Mouse (Mus musculus) heart, embryonic 12.5 days (tissue): Measurements from ENCODE around the gene Evi5. TPM values are rescaled to one million over a fixed set of nuclear protein-coding genes. Genes with fewer than 3 reads are reported as not detected.

Experiments
- ATAC-seq: fragments of 200-750 bp; cut with Nextera tagmentation; 2 replicates; pipeline ENCODE4 v1.8.0; 2017; ENCODE audit warnings: moderate TSS enrichment, moderate library complexity; ENCODE audit not compliant: insufficient number of reproducible peaks, low FRiP score
- H3K27ac ChIP-seq: fragments of 300-500 bp; sonication (generic); 2 replicates; pipeline ENCODE4 v1.5.1; 2016; ENCODE audit warnings: mild to moderate bottlenecking, moderate library complexity; ENCODE audit not compliant: poor library complexity, severe bottlenecking
- H3K27me3 ChIP-seq: fragments of 300-500 bp; sonication (generic); replicated peaks from 2 replicates; pipeline ENCODE4 v1.6.1; 2016; ENCODE audit warnings: mild to moderate bottlenecking, moderate library complexity
- H3K36me3 ChIP-seq: fragments of 300-500 bp; sonication (generic); 2 replicates; pipeline ENCODE4 v1.6.1; 2016; ENCODE audit warnings: mild to moderate bottlenecking, moderate library complexity
- H3K4me1 ChIP-seq: fragments of 300-500 bp; sonication (generic); replicated peaks from 2 replicates; pipeline ENCODE4 v1.6.1; 2016; ENCODE audit warnings: mild to moderate bottlenecking
- H3K4me2 ChIP-seq: fragments of 300-500 bp; sonication (generic); 2 replicates; pipeline ENCODE4 v1.6.1; 2016; ENCODE audit warnings: mild to moderate bottlenecking, moderate library complexity
- H3K4me3 ChIP-seq: fragments of 300-500 bp; sonication (generic); 2 replicates; pipeline ENCODE4 v1.5.1; 2016; ENCODE audit warnings: mild to moderate bottlenecking
- H3K9ac ChIP-seq: fragments of 300-500 bp; sonication (generic); 2 replicates; pipeline ENCODE4 v1.6.1; 2016; ENCODE audit warnings: mild to moderate bottlenecking, moderate library complexity
- H3K9me3 ChIP-seq: fragments of 300-500 bp; sonication (generic); replicated peaks from 2 replicates; pipeline ENCODE4 v1.6.1; 2016; ENCODE audit warnings: mild to moderate bottlenecking, moderate library complexity
- WGBS: fragments of 180-500 bp; shearing (Covaris S2); methylation state at CpG from one replicate; pipeline ENCODE4 v1.1.7; 2016; 5-methylcytosine and 5-hydroxymethylcytosine counted together
- polyA plus RNA-seq: library from polyadenylated mRNA; unstranded; fragments of >200 nt; fragmentation: Nextera tagmentation; extraction: Ambion mirVana; gene quantifications from 2 replicates; pipeline ENCODE4 v1.2.1, GENCODE M21; 2016

The Evi5 gene
- polyA plus RNA-seq, 1 experiment from 2014 or later: 57.5 TPM

DNA sequence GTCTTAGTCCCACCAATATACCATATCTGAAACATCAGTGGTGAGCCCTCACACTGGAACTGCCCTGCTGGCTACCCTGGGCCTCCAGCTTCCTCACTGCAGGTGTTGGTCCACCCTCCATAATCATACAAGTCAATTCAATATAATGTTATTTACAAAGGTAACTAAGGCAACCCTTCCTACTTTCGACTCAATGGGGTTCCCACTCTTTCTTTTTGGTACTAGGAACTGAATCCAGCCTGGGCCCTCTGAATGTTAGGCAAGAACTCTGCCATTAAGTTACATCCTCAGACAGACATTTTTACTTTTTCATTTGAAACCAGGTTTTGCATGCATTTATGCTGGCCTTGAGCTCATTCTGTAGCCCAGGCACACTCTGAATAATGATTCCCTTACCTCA lies 168.6 kb downstream of the Evi5 start:
- Histone ChIP-seq H3K27me3 (peaks cover 11% of the 10 kb centered on the region), H3K4me3 (no peak overlapping the region), H3K36me3 (no peaks in the 10 kb centered on the region), H3K27ac (no peak overlapping the region), H3K4me1 (no peaks in the 10 kb centered on the region; the same call in 1 of the 2 replicates), H3K4me2 (no peak overlapping the region), H3K9ac (no peak overlapping the region), H3K9me3 (0 out of 2 replicates have a peak, but pooled peaks cover under 1% of the 10 kb centered on the region)
- 70% methylated on average over 1 of the region's 1 CpGs for WGBS
- no peak for ATAC-seq

DNA sequence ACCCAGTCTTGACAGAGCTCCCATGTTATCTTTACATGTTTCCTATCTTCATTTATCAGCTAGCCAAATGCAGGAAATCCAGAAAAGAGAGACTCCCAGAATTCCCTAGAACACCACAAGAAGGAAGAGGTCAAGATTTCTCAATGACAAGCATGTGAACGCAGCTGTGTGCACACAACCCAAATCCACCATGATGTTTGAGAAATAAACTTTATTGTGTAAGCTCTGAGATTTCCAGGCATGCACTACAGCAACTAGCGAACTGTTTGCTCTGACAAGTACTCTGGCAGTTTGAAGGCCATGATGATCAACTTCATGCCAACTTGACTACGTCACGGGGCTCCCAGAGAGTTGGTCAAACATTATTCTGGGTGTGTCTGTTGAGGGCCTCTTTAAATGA lies 169.2 kb downstream of the Evi5 start:
- H3K4me3 ChIP-seq: no peak overlapping the region
- no peak overlapping the region for H3K9ac ChIP-seq
- peaks cover 2% of the 10 kb centered on the region; the same call in 1 of the 2 replicates for H3K4me1 ChIP-seq
- no peak overlapping the region for H3K4me2 ChIP-seq
- H3K27me3 ChIP-seq: peaks cover 9% of the 10 kb centered on the region; the same call in 1 of the 2 replicates
- 82% methylated on average over 4 of the region's 4 CpGs for WGBS
- no peaks in the 10 kb centered on the region for H3K36me3 ChIP-seq
- no peak overlapping the region for H3K27ac ChIP-seq
- no peaks in the 10 kb centered on the region for H3K9me3 ChIP-seq
- ATAC-seq: no peak

DNA sequence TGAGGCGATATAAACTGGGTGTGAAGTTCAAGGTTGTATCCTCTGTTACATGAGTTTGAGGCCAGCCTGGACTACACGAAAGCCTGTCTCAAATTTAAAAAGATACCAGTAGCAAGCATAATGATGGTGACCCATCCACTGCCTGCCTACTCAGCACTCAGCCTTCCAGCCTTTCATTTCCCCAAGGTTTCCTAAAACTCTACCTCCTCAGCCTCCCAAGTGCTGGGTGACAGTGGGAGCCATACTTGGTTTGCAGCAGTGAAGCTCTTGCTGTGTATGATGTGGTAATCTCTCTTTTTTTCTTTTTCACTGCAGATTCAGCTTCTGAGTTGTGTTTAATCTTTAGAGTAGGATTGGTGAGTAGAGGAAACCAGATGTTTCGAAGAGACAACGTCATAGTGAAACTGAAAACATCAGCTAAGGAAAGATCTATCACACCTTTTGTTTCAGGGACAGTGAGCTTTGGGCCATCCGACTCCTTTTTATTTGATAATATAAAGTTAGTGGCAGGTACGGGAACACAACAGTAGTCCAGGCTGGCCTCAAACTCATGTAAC lies 171.6 kb downstream of the Evi5 start:
- no peak overlapping the region for H3K4me3 ChIP-seq
- H3K9ac ChIP-seq: no peak overlapping the region
- H3K36me3 ChIP-seq: no peaks in the 10 kb centered on the region
- no peaks in the 10 kb centered on the region for H3K27me3 ChIP-seq
- H3K4me2 ChIP-seq: no peak overlapping the region
- no peak for ATAC-seq
- H3K27ac ChIP-seq: no peak overlapping the region
- WGBS: 73% methylated on average over 6 of the region's 6 CpGs
- no peaks in the 10 kb centered on the region for H3K9me3 ChIP-seq
- peaks cover 4% of the 10 kb centered on the region; the same call in 1 of the 2 replicates for H3K4me1 ChIP-seq

DNA sequence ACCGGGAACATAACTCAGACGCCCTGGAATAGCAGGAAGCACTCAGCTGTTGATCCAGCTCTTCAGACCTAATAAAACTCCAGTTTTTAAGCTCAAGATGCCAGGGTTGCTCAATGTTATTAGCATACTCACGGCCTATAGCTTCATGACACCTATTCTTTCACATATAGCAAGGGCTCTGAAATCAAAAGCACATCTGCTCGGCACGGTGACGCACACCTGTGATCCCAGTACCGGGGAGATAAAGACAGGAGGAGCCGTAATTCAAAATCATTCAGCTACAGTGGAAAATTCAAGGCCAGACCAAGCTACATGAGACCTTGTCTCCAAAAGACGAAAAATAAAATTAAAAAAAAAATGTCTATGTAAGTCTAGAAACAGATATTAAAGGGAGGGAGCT lies 173.2 kb downstream of the Evi5 start:
- ATAC-seq: no peak
- Histone ChIP-seq H3K27ac (no peak overlapping the region), H3K4me2 (no peak overlapping the region), H3K4me3 (no peak overlapping the region), H3K27me3 (no peaks in the 10 kb centered on the region), H3K4me1 (peaks cover 4% of the 10 kb centered on the region; the same call in 1 of the 2 replicates), H3K9ac (no peak overlapping the region), H3K36me3 (no peaks in the 10 kb centered on the region), H3K9me3 (no peaks in the 10 kb centered on the region)
- 84% methylated on average over 9 of the region's 9 CpGs for WGBS

DNA sequence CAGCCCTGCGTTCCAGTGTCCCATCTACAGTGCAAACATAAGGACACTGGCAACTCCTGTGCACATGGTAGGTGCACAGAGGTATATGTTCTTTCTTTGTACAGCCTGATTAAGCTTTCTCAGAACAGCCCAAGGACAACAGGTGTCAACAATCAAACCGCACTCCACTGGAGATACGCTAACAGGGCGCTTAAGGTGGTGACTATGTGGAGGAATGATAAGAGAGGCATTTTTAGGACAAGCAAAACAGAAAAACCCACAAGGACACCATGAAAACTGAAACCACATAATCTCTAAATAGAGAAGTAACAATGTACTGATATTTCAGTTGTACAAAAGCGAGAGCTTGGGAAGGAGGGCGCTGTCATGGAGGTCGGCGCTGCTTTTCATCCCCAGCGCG lies 174.0 kb downstream of the Evi5 start:
- no peaks in the 10 kb centered on the region for H3K9me3 ChIP-seq
- H3K4me1 ChIP-seq: peaks cover 4% of the 10 kb centered on the region; the same call in 1 of the 2 replicates
- H3K36me3 ChIP-seq: no peaks in the 10 kb centered on the region
- no peak overlapping the region for H3K27ac ChIP-seq
- H3K9ac ChIP-seq: no peak overlapping the region
- no peak overlapping the region for H3K4me3 ChIP-seq
- WGBS: 60% methylated on average over 10 of the region's 10 CpGs
- ATAC-seq: no peak
- no peaks in the 10 kb centered on the region for H3K27me3 ChIP-seq
- peak overlapping the region; percentile 23; the same call in 1 of the 2 replicates for H3K4me2 ChIP-seq

DNA sequence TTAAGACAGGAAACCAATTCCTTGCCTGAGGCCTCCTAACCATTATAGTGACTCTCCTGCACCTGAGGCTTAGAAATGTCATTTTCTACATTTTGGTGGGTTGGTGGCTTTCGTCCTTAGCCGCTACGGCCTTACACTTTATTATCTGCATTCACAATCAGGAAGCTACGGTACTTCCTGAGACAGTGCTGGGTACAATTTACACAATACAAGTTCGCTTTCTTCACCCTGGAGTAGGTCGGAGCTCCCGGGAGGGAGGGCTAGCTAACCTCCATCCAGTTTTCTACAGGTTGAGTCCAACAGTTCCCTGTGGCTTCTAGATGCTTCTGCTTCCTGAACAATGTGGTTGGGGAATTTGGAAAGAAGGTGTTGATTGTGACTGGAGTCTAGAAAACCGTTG lies 176.0 kb downstream of the Evi5 start:
- Histone ChIP-seq H3K4me2 (no peak overlapping the region), H3K9ac (no peak overlapping the region), H3K36me3 (no peaks in the 10 kb centered on the region), H3K27me3 (no peaks in the 10 kb centered on the region; the same call in 1 of the 2 replicates), H3K27ac (no peak overlapping the region), H3K9me3 (no peaks in the 10 kb centered on the region), H3K4me1 (peaks cover 4% of the 10 kb centered on the region; the same call in 1 of the 2 replicates), H3K4me3 (no peak overlapping the region)
- no peak for ATAC-seq
- WGBS: 70% methylated on average over 8 of the region's 8 CpGs

DNA sequence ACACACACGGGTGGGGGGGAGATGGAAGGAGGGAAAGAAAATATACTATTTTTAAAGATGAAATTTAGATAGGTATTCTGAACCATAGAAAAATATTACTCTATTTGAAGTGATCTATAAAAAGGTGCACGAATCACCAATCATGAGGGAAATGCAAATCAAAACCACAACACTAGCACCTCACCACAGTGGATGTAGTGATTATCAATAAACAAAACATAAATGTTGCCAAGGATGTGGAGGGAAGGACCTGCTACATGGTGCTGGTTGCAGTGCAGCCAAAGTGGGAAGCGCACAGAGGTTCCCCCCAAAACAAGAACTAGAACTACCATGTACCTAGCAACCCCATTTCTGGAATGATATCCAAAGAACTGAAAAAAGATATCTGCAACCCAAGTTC lies 179.9 kb downstream of the Evi5 start:
- Histone ChIP-seq H3K4me1 (no peaks in the 10 kb centered on the region), H3K36me3 (no peaks in the 10 kb centered on the region), H3K27me3 (peaks cover 4% of the 10 kb centered on the region; the same call in 1 of the 2 replicates), H3K9ac (no peak overlapping the region), H3K4me3 (no peak overlapping the region), H3K9me3 (no peaks in the 10 kb centered on the region), H3K4me2 (no peak overlapping the region), H3K27ac (no peak overlapping the region)
- no peak for ATAC-seq
- WGBS: 81% methylated on average over 3 of the region's 3 CpGs

Other genes with a start within 250 kb of the Evi5 start
- 0.08 TPM in 1 of 2 replicates, not detected in the other for gene Gfi1, start 149.1 kb downstream of the Evi5 start, polyA plus RNA-seq
- gene Ube2d2b, start 45.0 kb downstream of the Evi5 start, polyA plus RNA-seq: 0.33 and 0.40 TPM in 2 replicates
- gene Rpl5, start 25.4 kb upstream of the Evi5 start, polyA plus RNA-seq: 52.3 and 52.7 TPM in 2 replicates
- gene Fam69a, start 112.0 kb upstream of the Evi5 start, polyA plus RNA-seq: 21.0 and 22.2 TPM in 2 replicates
- gene Mtf2, start 190.6 kb upstream of the Evi5 start, polyA plus RNA-seq: 71.4 and 73.9 TPM in 2 replicates